Comparison of ENCODE assay signal across 12 mouse cellular contexts in genomic region chr8:126931720-126932119, GRCm38 (mm10). TPM values are rescaled to one million over a fixed set of nuclear protein-coding genes. Genes with fewer than 3 reads are reported as not detected.
DNase-seq lines count a peak whose midpoint lies in the region; ATAC-seq and TF ChIP-seq lines count a peak whose summit lies in the region.
"Had no signal": no experiment of that assay in that cellular context is flagged by ENCODE, and none has a peak within 500 bp of the region (broad histone marks: within the 10 kb centered on the region; RNA-seq: fewer than 3 reads in every experiment).

No protein-coding gene starts in this region.

- H3K9ac ChIP-seq in forebrain, embryonic 11.5 days (ENCODE audit: low read length), result no peak overlapping the region
- H3K9ac ChIP-seq in midbrain, embryonic 11.5 days (ENCODE audit: low read length), result no peak overlapping the region
- H3K9ac ChIP-seq: neural tube, embryonic 13.5 days had no signal

- no peak overlapping the region for H3K4me2 ChIP-seq in forebrain, embryonic 11.5 days (ENCODE audit: low read depth, low read length, severe bottlenecking)
- no peak overlapping the region for H3K4me2 ChIP-seq in midbrain, embryonic 11.5 days
- H3K4me2 ChIP-seq: neural tube, embryonic 13.5 days had no signal

- H3K9me3 ChIP-seq in E14TG2a.4 (ENCODE audit: low read length), result no peaks in the 10 kb centered on the region
- no peaks in the 10 kb centered on the region for H3K9me3 ChIP-seq in forebrain, embryonic 11.5 days (ENCODE audit: control insufficient read depth, low read length)
- no peaks in the 10 kb centered on the region for H3K9me3 ChIP-seq in midbrain, embryonic 11.5 days (ENCODE audit: control insufficient read depth, low read length)
- H3K9me3 ChIP-seq: neural tube, embryonic 13.5 days had no signal

- no peak for DNase-seq in lung, adult 2 months
- DNase-seq in lung, adult 18-20 months, result no peak
- no peak for DNase-seq in forebrain, embryonic 11.5 days (ENCODE audit: low spot score)
- no peak for DNase-seq in frontal cortex, postnatal 36 days (ENCODE audit: low spot score in 2 of 2)
- DNase-seq in midbrain, embryonic 11.5 days (ENCODE audit: low spot score, missing footprints), result no peak
- DNase-seq: cerebellum, adult 11-12 months; gastrocnemius, postnatal 36 days; left cerebral cortex, postnatal 4 days had no signal

- H3K4me3 ChIP-seq in lung, adult 2 months (replicated peaks; ENCODE audit: extremely low read depth, low read depth, low read length), result no peak overlapping the region
- H3K4me3 ChIP-seq in E14TG2a.4 (replicated peaks; ENCODE audit: low read length), result no peak overlapping the region
- no peak overlapping the region for H3K4me3 ChIP-seq in forebrain, embryonic 11.5 days (ENCODE audit: low read depth, low read length)
- no peak overlapping the region for H3K4me3 ChIP-seq in midbrain, embryonic 11.5 days (ENCODE audit: low read depth, low read length)
- H3K4me3 ChIP-seq: neural tube, embryonic 13.5 days had no signal

- peak; percentile 62 for ATAC-seq in activated CD4-positive, CD25-positive, alpha-beta regulatory T cell, adult 4 months
- ATAC-seq in megakaryocyte progenitor cell, adult 5-6 weeks (replicated peaks; ENCODE audit: poor library complexity), result peak; percentile 43
- no peak for ATAC-seq in forebrain, embryonic 11.5 days (replicated peaks; ENCODE audit: low FRiP score)
- ATAC-seq in midbrain, embryonic 11.5 days (ENCODE audit: low FRiP score), result no peak

- no peak overlapping the region for H3K27ac ChIP-seq in forebrain, embryonic 11.5 days (ENCODE audit: low read depth, low read length)
- no peak overlapping the region for H3K27ac ChIP-seq in midbrain, embryonic 11.5 days (ENCODE audit: low read depth, low read length)
- H3K27ac ChIP-seq: neural tube, embryonic 13.5 days had no signal

- H3K36me3 ChIP-seq in E14TG2a.4 (ENCODE audit: insufficient read depth, low read length), result peaks cover 96% of the 10 kb centered on the region
- peaks cover 8% of the 10 kb centered on the region; the same call in 1 of the 2 replicates for H3K36me3 ChIP-seq in forebrain, embryonic 11.5 days (ENCODE audit: control insufficient read depth, insufficient read depth, low read length)
- H3K36me3 ChIP-seq in midbrain, embryonic 11.5 days (ENCODE audit: control insufficient read depth, insufficient read depth, low read length), result peaks cover 10% of the 10 kb centered on the region; the same call in 1 of the 2 replicates

- H3K4me1 ChIP-seq in lung, adult 2 months (ENCODE audit: control insufficient read depth, insufficient read depth, low read length), result peaks cover 7% of the 10 kb centered on the region; the same call in 1 of the 2 replicates
- peaks cover 84% of the 10 kb centered on the region for H3K4me1 ChIP-seq in E14TG2a.4 (replicated peaks; ENCODE audit: low read depth, low read length)
- no peaks in the 10 kb centered on the region for H3K4me1 ChIP-seq in forebrain, embryonic 11.5 days (replicated peaks; ENCODE audit: control insufficient read depth, insufficient read depth, low read length)
- no peaks in the 10 kb centered on the region for H3K4me1 ChIP-seq in midbrain, embryonic 11.5 days (ENCODE audit: control insufficient read depth, insufficient read depth, low read length)
- H3K4me1 ChIP-seq: neural tube, embryonic 13.5 days had no signal

- TF ChIP-seq CTCF in lung, adult 2 months (IDR thresholded peaks at IDR 0.05; ENCODE audit: insufficient read depth, low read length), result peak; percentile 21; the same call in 1 of the 2 replicates
- TF ChIP-seq CTCF in E14TG2a.4 (conservative IDR thresholded peaks at IDR 0.05; ENCODE audit: low read length), result peak; percentile 35

- no peaks in the 10 kb centered on the region for H3K27me3 ChIP-seq in E14TG2a.4 (ENCODE audit: insufficient read depth, low read length)
- H3K27me3 ChIP-seq in forebrain, embryonic 11.5 days (ENCODE audit: control insufficient read depth, insufficient read depth, low read length), result no peaks in the 10 kb centered on the region
- no peaks in the 10 kb centered on the region for H3K27me3 ChIP-seq in midbrain, embryonic 11.5 days (ENCODE audit: control insufficient read depth, insufficient read depth, low read length)
- H3K27me3 ChIP-seq: neural tube, embryonic 13.5 days had no signal

- no peak for TF ChIP-seq POLR2A in lung, adult 2 months (IDR thresholded peaks at IDR 0.05; ENCODE audit: borderline replicate concordance, extremely low read depth, low read depth, low read length)

- 26% methylated on average over 2 of the region's 2 CpGs for WGBS in lung, adult 2 months
- 55% methylated on average over 2 of the region's 2 CpGs for WGBS in forebrain, embryonic 11.5 days
- WGBS in midbrain, embryonic 11.5 days, result 55% methylated on average over 2 of the region's 2 CpGs

RNA-seq across cellular contexts. Expression of gene Tomm20, which starts 13.9 kb away (rescaled TPM):
- polyA plus RNA-seq in lung, adult 2 months (2012; rRNA removed), result 184 and 369 TPM in 2 replicates
- 100 to 1,000 TPM in 1 of 2 experiments, 10 to 100 TPM in 1; 59.0 to 102 TPM for polyA plus RNA-seq in activated CD4-positive, CD25-positive, alpha-beta regulatory T cell, adult 4 months (2017; shearing (Covaris generic))
- 118 and 141 TPM in 2 replicates for total RNA-seq in megakaryocyte progenitor cell, adult 5-6 weeks (2015)
- total RNA-seq in megakaryocyte progenitor cell, adult 5-6 weeks (2017), result 182 and 238 TPM in 2 replicates
- 219 and 231 TPM in 2 replicates for polyA plus RNA-seq in forebrain, embryonic 11.5 days (2014; fragmentation: Nextera tagmentation; extraction: Ambion mirVana)
- 239 and 240 TPM in 2 replicates for polyA plus RNA-seq in midbrain, embryonic 11.5 days (2014; fragmentation: Nextera tagmentation; extraction: Ambion mirVana)

RNA-seq across cellular contexts. Expression of gene Rbm34, which starts 39.2 kb away (rescaled TPM):
- 2.1 and 2.4 TPM in 2 replicates for polyA plus RNA-seq in lung, adult 2 months (2012; rRNA removed)
- polyA plus RNA-seq in activated CD4-positive, CD25-positive, alpha-beta regulatory T cell, adult 4 months (2017; shearing (Covaris generic)), result 10 to 100 TPM; 16.6 to 19.5 TPM
- 35.8 and 40.0 TPM in 2 replicates for total RNA-seq in megakaryocyte progenitor cell, adult 5-6 weeks (2015)
- total RNA-seq in megakaryocyte progenitor cell, adult 5-6 weeks (2017), result 51.6 and 52.3 TPM in 2 replicates
- 29.8 and 31.1 TPM in 2 replicates for polyA plus RNA-seq in forebrain, embryonic 11.5 days (2014; fragmentation: Nextera tagmentation; extraction: Ambion mirVana)
- 32.0 and 38.4 TPM in 2 replicates for polyA plus RNA-seq in midbrain, embryonic 11.5 days (2014; fragmentation: Nextera tagmentation; extraction: Ambion mirVana)

Comparison
In these comparisons a context has a peak if more than half of its experiments do, and no peak if none do; other contexts are left out.
1. ATAC-seq: peak in activated CD4-positive, CD25-positive, alpha-beta regulatory T cell, adult 4 months (single experiment) and megakaryocyte progenitor cell, adult 5-6 weeks (single experiment); none in forebrain, embryonic 11.5 days (single experiment) and midbrain, embryonic 11.5 days (single experiment).